Mouse (Mus musculus) c-Kit-positive CD71-negative TER-119-negative erythroid progenitor cells, embryonic 14.5 days (primary cell): ENCODE results near the gene Gjc1.

ENCODE experiments used
- DNase-seq: peaks from one replicate; pipeline ENCODE4 v3.0.0-alpha.2; 2013; ENCODE audit warnings: low read depth

Gjc1 gene

GRCm38 (mm10) chr11:102771916-102772714 lies 47.4 kb downstream of the Gjc1 start:
- DNase-seq = no peak

- DNase-seq = no peak
Observed at GRCm38 (mm10) chr11:102770662-102771435, 48.7 kb downstream of the Gjc1 start.

- no peak for DNase-seq
Observed at GRCm38 (mm10) chr11:102769993-102770661, 49.4 kb downstream of the Gjc1 start.

- DNase-seq = no peak
Observed at GRCm38 (mm10) chr11:102769141-102769540, 50.4 kb downstream of the Gjc1 start.

GRCm38 (mm10) chr11:102767055-102767670 lies 52.3 kb downstream of the Gjc1 start:
- no peak for DNase-seq

- DNase-seq = no peak
Observed at GRCm38 (mm10) chr11:102765416-102765815, 54.1 kb downstream of the Gjc1 start.

GRCm38 (mm10) chr11:102763009-102763767 lies 56.3 kb downstream of the Gjc1 start:
- no peak for DNase-seq

- DNase-seq = no peak
Observed at GRCm38 (mm10) chr11:102762248-102762647, 57.3 kb downstream of the Gjc1 start.

- no peak for DNase-seq
Observed at GRCm38 (mm10) chr11:102761309-102762210, 57.9 kb downstream of the Gjc1 start, which contains the start of gene Adam11. Gene Adam11, plus strand, starts transcription at chr11:102761439.

- DNase-seq = no peak
Observed at GRCm38 (mm10) chr11:102760805-102761308, 58.6 kb downstream of the Gjc1 start.

- no peak for DNase-seq
Observed at GRCm38 (mm10) chr11:102758977-102759376, 60.5 kb downstream of the Gjc1 start.

GRCm38 (mm10) chr11:102755391-102755790 lies 64.1 kb downstream of the Gjc1 start:
- no peak for DNase-seq

GRCm38 (mm10) chr11:102754416-102754815 lies 65.1 kb downstream of the Gjc1 start:
- no peak for DNase-seq

GRCm38 (mm10) chr11:102753591-102754324 lies 65.7 kb downstream of the Gjc1 start:
- DNase-seq = no peak

GRCm38 (mm10) chr11:102752896-102753590 lies 66.5 kb downstream of the Gjc1 start:
- DNase-seq = no peak

GRCm38 (mm10) chr11:102749712-102750111 lies 69.8 kb downstream of the Gjc1 start:
- no peak for DNase-seq
